Mouse (Mus musculus) myocyte (in vitro differentiated cells): ENCODE results near the gene Med15.

Source experiments
- E2F4 ChIP-seq: IDR thresholded peaks from one replicate; pipeline ENCODE4 v1.6.1; 2011; ENCODE audit warnings: mild to moderate bottlenecking, control low read depth, moderate library complexity; ENCODE audit not compliant: insufficient read depth
- MAX ChIP-seq: IDR thresholded peaks from one replicate; pipeline ENCODE4 v1.6.1; 2011; ENCODE audit warnings: low read depth, mild to moderate bottlenecking, control low read depth
- MYOD1 ChIP-seq, 3 experiments: IDR thresholded peaks; one replicate each; pipeline ENCODE4 v1.6.1; 2011; ENCODE audit warnings: control low read depth in 2 of 3, low read depth in 2 of 3, mild to moderate bottlenecking in 2 of 3, moderate library complexity in 1 of 3; ENCODE audit not compliant: insufficient read length in 2 of 3, control insufficient read depth in 1 of 3
- MYOG ChIP-seq, 3 experiments: IDR thresholded peaks; one replicate each; pipeline ENCODE4 v1.6.1; 2011; ENCODE audit warnings: control low read depth in 2 of 3, low read depth in 2 of 3, mild to moderate bottlenecking in 2 of 3; ENCODE audit not compliant: insufficient read length in 2 of 3, control insufficient read depth in 1 of 3, insufficient read depth in 1 of 3
- POLR2A ChIP-seq: IDR thresholded peaks from one replicate; pipeline ENCODE4 v1.6.1; 2011; ENCODE audit warnings: low read depth, mild to moderate bottlenecking, control low read depth, moderate library complexity; ENCODE audit not compliant: insufficient read length
- REST ChIP-seq: IDR thresholded peaks from one replicate; pipeline ENCODE4 v1.6.1; 2011; ENCODE audit warnings: mild to moderate bottlenecking, control low read depth, moderate library complexity; ENCODE audit not compliant: insufficient read depth, insufficient read length
- TCF12 ChIP-seq: IDR thresholded peaks from one replicate; pipeline ENCODE4 v1.6.1; 2011; ENCODE audit warnings: mild to moderate bottlenecking, control low read depth; ENCODE audit not compliant: poor library complexity, insufficient read depth, severe bottlenecking
- USF1 ChIP-seq: IDR thresholded peaks from one replicate; pipeline ENCODE4 v1.6.1; 2011; ENCODE audit warnings: low read depth, mild to moderate bottlenecking, control low read depth, moderate library complexity

GRCm38 (mm10) chr16:17621936-17622335 is 110.8 kb downstream of the Med15 start:
- TF ChIP-seq REST (no peak), MAX (no peak), POLR2A (no peak), USF1 (no peak), TCF12 (no peak), MYOD1 (IDR thresholded peaks at IDR 0.05; ENCODE audit: control insufficient read depth in 1 of 3, insufficient read length in 2 of 3, low read depth in 2 of 3) (no peak), MYOG (IDR thresholded peaks at IDR 0.05; ENCODE audit: control insufficient read depth in 1 of 3, insufficient read depth in 1 of 3, insufficient read length in 2 of 3, low read depth in 2 of 3) (no peak), E2F4 (no peak)
